Mouse (Mus musculus) C2C12 (cell line): ENCODE results near the gene Adal. TPM values are rescaled to one million over a fixed set of nuclear protein-coding genes. Genes with fewer than 3 reads are reported as not detected.

ENCODE experiments used
- H3K27me3 ChIP-seq: one replicate; pipeline ENCODE4 v1.6.1; 2011; ENCODE audit not compliant: control insufficient read depth, insufficient read depth, insufficient read length
- H3K36me3 ChIP-seq: one replicate; pipeline ENCODE4 v1.6.1; 2011; ENCODE audit not compliant: control insufficient read depth, insufficient read depth
- H3K4me3 ChIP-seq: one replicate; pipeline ENCODE4 v1.5.1; 2011; ENCODE audit warnings: mild to moderate bottlenecking, control low read depth; ENCODE audit not compliant: poor library complexity, insufficient read depth, severe bottlenecking
- H3K79me2 ChIP-seq: one replicate; pipeline ENCODE4 v1.6.1; 2011; ENCODE audit not compliant: control insufficient read depth, insufficient read depth
- H3K79me3 ChIP-seq: one replicate; pipeline ENCODE4 v1.6.1; 2011; ENCODE audit warnings: low read depth, control low read depth
- H3ac ChIP-seq: one replicate; pipeline ENCODE3; 2011; ENCODE audit warnings: low read depth; ENCODE audit not compliant: control insufficient read depth, insufficient read length
- CEBPB ChIP-seq: IDR thresholded peaks from one replicate; pipeline ENCODE4 v1.6.1; 2011; ENCODE audit warnings: low read depth, mild to moderate bottlenecking, control low read depth, moderate library complexity
- CTCF ChIP-seq: IDR thresholded peaks from one replicate; pipeline ENCODE4 v1.5.1; 2011; ENCODE audit not compliant: control insufficient read depth, insufficient read depth, insufficient read length
- FOSL1 ChIP-seq: IDR thresholded peaks from one replicate; pipeline ENCODE4 v1.8.0; 2011; ENCODE audit warnings: mild to moderate bottlenecking, low read length; ENCODE audit not compliant: poor library complexity, insufficient read depth, severe bottlenecking
- MAX ChIP-seq: IDR thresholded peaks from one replicate; pipeline ENCODE4 v1.6.1; 2011; ENCODE audit warnings: mild to moderate bottlenecking, control low read depth
- MYOD1 ChIP-seq: IDR thresholded peaks from one replicate; pipeline ENCODE4 v1.6.1; 2011; ENCODE audit warnings: low read depth; ENCODE audit not compliant: control insufficient read depth, insufficient read length
- MYOG ChIP-seq: IDR thresholded peaks from one replicate; pipeline ENCODE4 v1.6.1; 2011; ENCODE audit not compliant: control insufficient read depth, insufficient read length; ENCODE audit errors: extremely low read depth
- USF1 ChIP-seq: IDR thresholded peaks from one replicate; pipeline ENCODE4 v1.6.1; 2011; ENCODE audit warnings: low read depth, mild to moderate bottlenecking, control low read depth, moderate library complexity
- polyA plus RNA-seq: library from polyadenylated mRNA; unstranded; fragments of >200 nt; fragmentation: generic; extraction: Trizol; gene quantifications from one replicate; pipeline ENCODE4 v1.2.1, GENCODE M21; 2012; ENCODE audit warnings: missing spikeins

Gene Adal
- polyA plus RNA-seq, 1 experiment = 1.6 TPM

DNA sequence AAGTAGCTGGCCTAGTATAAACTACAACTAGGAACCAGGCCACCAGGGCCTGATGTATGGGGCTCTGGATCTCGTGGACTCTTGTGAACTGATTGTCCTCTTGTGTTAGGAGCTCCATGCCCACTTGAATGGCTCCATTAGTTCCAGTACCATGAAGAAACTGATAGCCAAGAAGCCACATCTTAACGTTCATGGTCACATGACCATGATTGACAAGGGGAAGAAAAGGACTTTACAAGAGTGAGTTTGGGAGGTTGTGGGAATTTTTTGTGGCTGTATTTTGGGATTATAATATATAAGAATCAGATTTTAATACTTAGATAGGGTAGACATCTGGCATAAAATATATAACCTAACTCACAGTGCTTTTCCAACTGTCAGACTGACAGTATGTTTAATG lies 2.2 kb downstream of the Adal start:
- Histone ChIP-seq H3K79me3 (peaks cover 4% of the 10 kb centered on the region), H3K27me3 (no peaks in the 10 kb centered on the region), H3ac (no peak overlapping the region), H3K36me3 (no peaks in the 10 kb centered on the region), H3K4me3 (no peak overlapping the region), H3K79me2 (no peaks in the 10 kb centered on the region)
- TF ChIP-seq CEBPB (no peak), CTCF (no peak), USF1 (peak; percentile 12), MAX (no peak)

DNA sequence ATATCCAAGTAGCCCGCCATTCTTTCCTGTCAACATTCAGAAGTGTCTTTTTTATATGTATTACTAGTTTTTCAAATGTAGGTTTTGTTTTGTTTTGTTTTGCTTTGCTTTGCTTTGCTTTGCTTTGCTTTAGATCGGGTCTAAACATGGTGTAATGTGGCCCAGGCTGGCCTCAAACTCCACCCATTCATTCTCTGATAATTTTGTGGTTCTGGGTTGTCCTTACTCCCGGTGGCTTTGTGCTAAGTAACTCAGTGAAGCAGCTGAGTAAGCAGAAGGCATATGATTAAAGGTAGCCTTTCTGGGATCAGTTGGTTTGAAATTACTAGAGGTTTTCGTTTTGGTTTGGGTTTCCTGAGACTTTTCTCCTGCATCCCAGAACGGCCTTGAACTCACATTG lies 9.5 kb downstream of the Adal start:
- no peak overlapping the region for H3ac ChIP-seq
- no peak overlapping the region for H3K4me3 ChIP-seq
- H3K27me3 ChIP-seq = no peaks in the 10 kb centered on the region
- no peaks in the 10 kb centered on the region for H3K36me3 ChIP-seq
- no peak for TF ChIP-seq USF1
- no peak for TF ChIP-seq CTCF
- no peak for TF ChIP-seq MYOD1
- TF ChIP-seq CEBPB = no peak
- no peak for TF ChIP-seq FOSL1
- no peak for TF ChIP-seq MAX
- TF ChIP-seq MYOG = no peak
- H3K79me2 ChIP-seq = no peaks in the 10 kb centered on the region
- H3K79me3 ChIP-seq = no peaks in the 10 kb centered on the region

DNA sequence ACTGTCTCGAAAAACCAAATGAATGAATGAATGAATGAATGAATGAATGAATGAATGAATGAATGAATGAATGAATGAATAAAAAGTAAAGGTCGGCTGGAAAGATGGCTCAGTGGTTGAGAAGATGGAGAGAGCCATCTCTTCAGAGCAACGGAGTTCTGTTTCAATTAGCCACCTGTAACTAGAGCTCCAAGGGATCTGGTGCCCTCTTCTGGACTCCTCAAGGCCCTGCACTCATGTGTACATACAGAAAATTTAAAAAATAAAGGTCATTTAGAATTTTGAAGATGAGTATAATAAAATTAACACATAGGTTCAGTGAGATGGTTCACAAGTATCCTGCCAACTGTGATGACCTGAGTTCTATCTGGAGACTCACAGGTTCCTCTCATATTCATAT lies 12.9 kb downstream of the Adal start:
- H3K27me3 ChIP-seq = no peaks in the 10 kb centered on the region
- no peak for TF ChIP-seq MYOD1
- TF ChIP-seq MYOG = no peak
- TF ChIP-seq CTCF = no peak
- H3K79me2 ChIP-seq = no peaks in the 10 kb centered on the region
- no peaks in the 10 kb centered on the region for H3K36me3 ChIP-seq
- no peak overlapping the region for H3ac ChIP-seq
- no peak overlapping the region for H3K4me3 ChIP-seq
- no peaks in the 10 kb centered on the region for H3K79me3 ChIP-seq

DNA sequence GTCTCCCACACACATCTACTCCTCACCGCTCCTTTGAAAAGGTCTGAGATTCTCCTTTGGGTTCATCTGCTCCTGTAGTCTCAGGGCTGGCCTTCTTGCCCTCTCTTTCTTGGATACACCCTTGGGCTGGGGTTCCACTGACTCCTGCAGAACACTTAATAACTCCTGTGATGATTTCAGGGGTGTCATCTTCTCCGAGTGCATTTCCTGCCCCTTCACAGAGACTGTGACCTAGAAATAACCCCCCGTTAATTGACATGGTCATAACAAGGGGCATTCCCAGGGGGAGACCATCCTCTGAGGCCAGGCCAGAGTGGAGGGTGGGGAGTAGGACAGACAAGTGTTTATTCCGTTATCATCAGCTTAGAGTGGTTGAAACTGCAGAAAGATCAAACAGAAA lies 28.9 kb downstream of the Adal start:
- no peak overlapping the region for H3ac ChIP-seq
- peaks cover 46% of the 10 kb centered on the region for H3K79me2 ChIP-seq
- peaks cover 25% of the 10 kb centered on the region for H3K79me3 ChIP-seq
- H3K27me3 ChIP-seq = no peaks in the 10 kb centered on the region
- H3K4me3 ChIP-seq = peak overlapping the region; percentile 95
- TF ChIP-seq MYOG = no peak
- no peak for TF ChIP-seq CTCF
- TF ChIP-seq MYOD1 = no peak
- TF ChIP-seq MAX = no peak
- no peak for TF ChIP-seq FOSL1
- no peak for TF ChIP-seq USF1
- TF ChIP-seq CEBPB = no peak
- peaks cover 26% of the 10 kb centered on the region for H3K36me3 ChIP-seq

DNA sequence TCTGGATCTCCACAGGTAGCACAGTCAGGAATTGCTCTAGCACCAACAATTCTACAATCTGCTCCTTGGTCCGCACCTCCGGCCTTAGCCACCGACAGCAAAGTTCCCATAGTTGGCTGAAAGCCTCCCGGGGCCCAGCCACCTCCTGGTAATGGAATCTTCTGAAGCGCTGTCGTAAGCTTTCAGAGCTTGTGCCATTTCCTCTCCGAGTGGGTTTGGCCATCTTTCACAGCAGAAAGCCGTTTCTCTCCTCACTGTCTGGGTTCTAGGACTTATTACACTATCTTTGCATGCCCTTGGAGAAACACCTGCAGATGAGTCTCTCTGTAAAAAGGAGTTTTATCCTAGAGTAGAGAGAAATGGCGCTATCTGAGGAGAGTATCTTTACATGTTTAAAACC lies 29.7 kb downstream of the Adal start:
- Histone ChIP-seq H3K79me3 (peaks cover 27% of the 10 kb centered on the region), H3ac (peak overlapping the region; percentile 3), H3K4me3 (peak overlapping the region; percentile 95), H3K36me3 (peaks cover 33% of the 10 kb centered on the region), H3K79me2 (peaks cover 46% of the 10 kb centered on the region), H3K27me3 (no peaks in the 10 kb centered on the region)
- TF ChIP-seq MAX (no peak), MYOG (no peak), MYOD1 (no peak)

DNA sequence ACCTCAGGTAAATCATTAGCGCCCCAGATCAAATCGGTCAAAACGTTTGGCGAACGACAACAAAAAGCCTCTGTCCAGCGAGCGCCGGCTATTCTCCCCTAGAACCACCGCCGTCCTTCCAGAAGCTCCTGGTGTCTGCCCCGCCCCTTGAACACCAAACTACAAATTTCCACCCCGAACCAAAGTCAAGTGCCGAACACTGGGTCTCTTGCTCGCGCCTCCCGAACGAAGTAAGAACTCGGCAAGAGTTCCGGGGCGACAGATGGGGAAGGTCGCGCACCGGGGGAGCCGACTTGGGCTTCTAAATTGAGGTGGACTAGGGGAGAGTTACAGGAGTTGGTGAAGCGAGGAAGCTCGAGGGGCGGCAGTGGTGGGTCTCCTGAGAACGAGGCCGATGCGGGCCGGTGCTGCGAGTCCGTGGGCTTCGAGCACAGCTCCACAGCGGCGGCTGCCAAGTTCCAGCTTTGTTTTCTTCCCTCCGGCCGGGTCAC lies 30.3 kb downstream of the Adal start, which contains the start of gene Tubgcp4:
Tubgcp4 (plus strand) TSS at position 174 of the 491 bp plus-strand sequence.
- Histone ChIP-seq H3K79me2 (peaks cover 46% of the 10 kb centered on the region), H3K36me3 (peaks cover 35% of the 10 kb centered on the region), H3K79me3 (peaks cover 27% of the 10 kb centered on the region), H3K4me3 (peak within 1 kb of the TSS; percentile 95), H3ac (peak within 1 kb of the TSS; percentile 77), H3K27me3 (no peaks in the 10 kb centered on the region)
- TF ChIP-seq MAX = no peak
- TF ChIP-seq FOSL1 = no peak
- no peak for TF ChIP-seq CTCF
- TF ChIP-seq MYOD1 = no peak
- no peak for TF ChIP-seq USF1
- no peak for TF ChIP-seq MYOG
- no peak for TF ChIP-seq CEBPB
